In genomic region chr8:117260234-117260929, GRCm38 (mm10) we compare ENCODE assay signal across 9 mouse cellular contexts. TPM values are rescaled to one million over a fixed set of nuclear protein-coding genes. Genes with fewer than 3 reads are reported as not detected.
DNase-seq lines count a peak whose midpoint lies in the region; ATAC-seq lines count a peak whose summit lies in the region.
"Had no signal": no experiment of that assay in that cellular context is flagged by ENCODE, and none has a peak within 500 bp of the region (broad histone marks: within the 10 kb centered on the region; RNA-seq: fewer than 3 reads in every experiment).

No protein-coding gene starts in this region.

- peak overlapping the region; percentile 97 for H3K9ac ChIP-seq in heart, embryonic 13.5 days
- peak overlapping the region; percentile 83 for H3K9ac ChIP-seq in forebrain, embryonic 16.5 days (replicated peaks; ENCODE audit: low read depth, low read length)
- H3K9ac ChIP-seq in neural tube, embryonic 14.5 days (replicated peaks; ENCODE audit: low read depth, low read length): peak overlapping the region; percentile 100

- no peaks in the 10 kb centered on the region for H3K9me3 ChIP-seq in heart, embryonic 13.5 days
- no peaks in the 10 kb centered on the region for H3K9me3 ChIP-seq in forebrain, embryonic 16.5 days (ENCODE audit: control insufficient read depth, low read length)
- no peaks in the 10 kb centered on the region for H3K9me3 ChIP-seq in neural tube, embryonic 14.5 days (ENCODE audit: control insufficient read depth, low read length)

- no peak for ATAC-seq in heart, embryonic 13.5 days (ENCODE audit: extremely low read depth, insufficient number of reproducible peaks, low FRiP score, low TSS enrichment)
- no peak for ATAC-seq in forebrain, embryonic 16.5 days
- no peak for ATAC-seq in neural tube, embryonic 14.5 days (ENCODE audit: low read depth)

- no peak for DNase-seq in heart, postnatal 14 days
- DNase-seq in kidney, postnatal 4 days: peak; percentile 69 to 76
- DNase-seq in adrenal gland, adult (ENCODE audit: inconsistent age in 2 of 2, low spot score in 1 of 2): no peak
- DNase-seq in cerebellum, adult 9-10 months: no peak
- DNase-seq in adipocyte (ENCODE audit: low spot score): no peak

- whole genome bisulfite sequencing in heart, embryonic 13.5 days: 55% methylated on average over 14 of the region's 14 CpGs
- WGBS in forebrain, embryonic 16.5 days: 15% methylated on average over 14 of the region's 14 CpGs
- WGBS in neural tube, embryonic 14.5 days: 9% methylated on average over 14 of the region's 14 CpGs

- no peaks in the 10 kb centered on the region for H3K27me3 ChIP-seq in heart, embryonic 13.5 days (replicated peaks)
- no peaks in the 10 kb centered on the region for H3K27me3 ChIP-seq in forebrain, embryonic 16.5 days (replicated peaks; ENCODE audit: control insufficient read depth, insufficient read depth, low read length)
- no peaks in the 10 kb centered on the region; the same call in 1 of the 2 replicates for H3K27me3 ChIP-seq in neural tube, embryonic 14.5 days (ENCODE audit: control insufficient read depth, insufficient read depth, low read length)
- H3K27me3 ChIP-seq: CH12.LX had no signal

- H3K36me3 ChIP-seq in heart, embryonic 13.5 days: no peaks in the 10 kb centered on the region
- H3K36me3 ChIP-seq in forebrain, embryonic 16.5 days (ENCODE audit: control insufficient read depth, insufficient read depth): no peaks in the 10 kb centered on the region
- H3K36me3 ChIP-seq in neural tube, embryonic 14.5 days (ENCODE audit: control insufficient read depth, insufficient read depth, low read length): no peaks in the 10 kb centered on the region

- no peak overlapping the region for H3K4me3 ChIP-seq in heart, embryonic 13.5 days
- H3K4me3 ChIP-seq in forebrain, embryonic 16.5 days (replicated peaks; ENCODE audit: low read length): peak overlapping the region; percentile 64
- peak overlapping the region; percentile 98 for H3K4me3 ChIP-seq in neural tube, embryonic 14.5 days (ENCODE audit: low read depth, low read length)

- intact Hi-C loops in heart, postnatal 14 days (cut with DNase I): no loop called here

- H3K4me2 ChIP-seq in heart, embryonic 13.5 days: peak overlapping the region; percentile 78
- H3K4me2 ChIP-seq in forebrain, embryonic 16.5 days (ENCODE audit: low read length): peak overlapping the region; percentile 96
- H3K4me2 ChIP-seq in neural tube, embryonic 14.5 days (ENCODE audit: low read depth, low read length): peak overlapping the region; percentile 98

- peaks cover 60% of the 10 kb centered on the region for H3K4me1 ChIP-seq in heart, embryonic 13.5 days
- peaks cover 47% of the 10 kb centered on the region for H3K4me1 ChIP-seq in forebrain, embryonic 16.5 days (replicated peaks; ENCODE audit: control insufficient read depth, insufficient read depth, low read length)
- peaks cover 29% of the 10 kb centered on the region for H3K4me1 ChIP-seq in neural tube, embryonic 14.5 days (ENCODE audit: control insufficient read depth, insufficient read depth, low read length)

- H3K27ac ChIP-seq in heart, embryonic 13.5 days (replicated peaks): no peak overlapping the region
- H3K27ac ChIP-seq in forebrain, embryonic 16.5 days (ENCODE audit: low read length): peak overlapping the region; percentile 73
- H3K27ac ChIP-seq in neural tube, embryonic 14.5 days (ENCODE audit: low read depth, low read length): peak overlapping the region; percentile 79

RNA-seq across cellular contexts. Expression of gene Cmip, which starts 3.5 kb away (rescaled TPM):
- 6.2 and 6.5 TPM in 2 replicates for polyA plus RNA-seq in heart, embryonic 13.5 days (2015; fragmentation: Nextera tagmentation; extraction: Ambion mirVana)
- total RNA-seq in heart, postnatal 14 days (2021): 10 to 100 TPM; 29.5 to 30.9 TPM
- 80.1 and 98.1 TPM in 2 replicates for polyA plus RNA-seq in forebrain, embryonic 16.5 days (2015; fragmentation: Nextera tagmentation; extraction: Ambion mirVana)
- polyA plus RNA-seq in neural tube, embryonic 14.5 days (2014; fragmentation: Nextera tagmentation; extraction: Ambion mirVana): 135 and 144 TPM in 2 replicates

Comparison
In these comparisons a context has a peak if more than half of its experiments do, and no peak if none do; other contexts are left out.
1. DNase-seq: peak in kidney, postnatal 4 days (2 of 2); none in heart, postnatal 14 days (0 of 2), adrenal gland, adult (0 of 2), cerebellum, adult 9-10 months (single experiment) and adipocyte (single experiment).
2. RNA of gene Cmip, which starts 3.5 kb away (polyA plus RNA-seq): 135 to 144 TPM in neural tube, embryonic 14.5 days and 80.1 to 98.1 TPM in forebrain, embryonic 16.5 days; 6.2 to 6.5 TPM in heart, embryonic 13.5 days; every median in the first group is over 10 times any median in the second.
3. Peak in every context shown above with its lines, with median percentiles within 50 percentile points of each other: H3K4me2 ChIP-seq and H3K9ac ChIP-seq.